Mouse (Mus musculus): Measurements from ENCODE around the gene Mgat4d. TPM values are rescaled to one million over a fixed set of nuclear protein-coding genes. Genes with fewer than 3 reads are reported as not detected.

The Mgat4d gene
- total RNA-seq, 2 experiments from 2014 or later: not detected

Other genes with a start within 250 kb of the Mgat4d start
- 100 to 1,000 TPM in 1 of 2 experiments, 10 to 100 TPM in 1; 95.9 to 103 TPM for gene Tbc1d9, start 183.1 kb upstream of the Mgat4d start, total RNA-seq (2021)
- gene Gm10645, start 182.3 kb upstream of the Mgat4d start, total RNA-seq (2021): 1 to 10 TPM; 1.4 to 1.7 TPM
- not detected for gene Ucp1, start 58.1 kb upstream of the Mgat4d start, total RNA-seq (2021)
- gene Elmod2, start 16.0 kb upstream of the Mgat4d start, total RNA-seq (2021): 10 to 100 TPM; 15.1 to 16.0 TPM
- gene Clgn, start 41.4 kb downstream of the Mgat4d start, total RNA-seq (2021): 10 to 100 TPM; 10.6 TPM
- gene Scoc, start 109.9 kb downstream of the Mgat4d start, total RNA-seq (2021): 100 to 1,000 TPM; 263 to 293 TPM
- not detected for gene Olfr370, start 187.3 kb downstream of the Mgat4d start, total RNA-seq (2021)
- 100 to 1,000 TPM; 161 to 175 TPM for gene Ndufb7, start 218.2 kb downstream of the Mgat4d start, total RNA-seq (2021)

All from layer of hippocampus, postnatal 10 days (tissue).